Mouse (Mus musculus) ES-CJ7 (cell line): Measurements from ENCODE around the gene Trim8.

ENCODE experiments used
- DNase-seq: peaks from one replicate; pipeline ENCODE4 v3.0.0; 2011; ENCODE audit warnings: low read depth, low spot score

Gene Trim8

GRCm38 (mm10) chr19:46523131-46523479 is 21.6 kb downstream of the Trim8 start:
- DNase-seq, result no peak

- peak; percentile 80 for DNase-seq
These were observed 22.1 kb downstream of the Trim8 start for GRCm38 (mm10) chr19:46523480-46524151.

GRCm38 (mm10) chr19:46524152-46524544 is 22.6 kb downstream of the Trim8 start:
- no peak for DNase-seq

- peak; percentile 92 for DNase-seq
These were observed 23.3 kb downstream of the Trim8 start for GRCm38 (mm10) chr19:46524601-46525321.

GRCm38 (mm10) chr19:46525691-46526631 is 24.5 kb downstream of the Trim8 start:
- DNase-seq, result no peak

- DNase-seq, result peak; percentile 60
These were observed 26.4 kb downstream of the Trim8 start for GRCm38 (mm10) chr19:46527632-46528528.

GRCm38 (mm10) chr19:46528529-46529213 is 27.2 kb downstream of the Trim8 start:
- peak; percentile 54 for DNase-seq

- DNase-seq, result peak; percentile 72
These were observed 28.3 kb downstream of the Trim8 start for GRCm38 (mm10) chr19:46529601-46530448.

GRCm38 (mm10) chr19:46530449-46530990 is 29.0 kb downstream of the Trim8 start:
- no peak for DNase-seq

- no peak for DNase-seq
These were observed 29.8 kb downstream of the Trim8 start for GRCm38 (mm10) chr19:46531071-46532030.

- no peak for DNase-seq
These were observed 30.7 kb downstream of the Trim8 start for GRCm38 (mm10) chr19:46532031-46532688.

- no peak for DNase-seq
These were observed 31.6 kb downstream of the Trim8 start for GRCm38 (mm10) chr19:46533066-46533465.

GRCm38 (mm10) chr19:46533525-46533924 is 32.0 kb downstream of the Trim8 start:
- no peak for DNase-seq

GRCm38 (mm10) chr19:46534542-46535098 is 33.1 kb downstream of the Trim8 start:
- DNase-seq, result no peak

GRCm38 (mm10) chr19:46537357-46537756 is 35.9 kb downstream of the Trim8 start:
- DNase-seq, result no peak

GRCm38 (mm10) chr19:46538213-46538612 is 36.7 kb downstream of the Trim8 start:
- DNase-seq, result peak; percentile 74

GRCm38 (mm10) chr19:46542750-46543149 is 41.2 kb downstream of the Trim8 start:
- DNase-seq, result no peak
